Mouse (Mus musculus): ENCODE results near the gene Fis1. TPM values are rescaled to one million over a fixed set of nuclear protein-coding genes. Genes with fewer than 3 reads are reported as not detected.

Fis1 gene
- total and polyA plus RNA-seq, 3 experiments: 142 to 207 (median 152) TPM

- Histone ChIP-seq H3K4me1 (ENCODE audit: control insufficient read depth in 1 of 2, insufficient read depth in 2 of 2) (peaks cover 0 to 5% of the 10 kb centered on the region in 2 experiments; a peak in 2 of 4 replicates), H3K79me2 (replicated peaks; ENCODE audit: control insufficient read depth, extremely low read depth, insufficient read depth, poor library complexity, severe bottlenecking) (no peaks in the 10 kb centered on the region), H3K4me3 (replicated peaks in 1 of 3; ENCODE audit: low read depth in 2 of 3, low read length in 2 of 3, poor library complexity in 1 of 3) (no peak overlapping the region), H3K36me3 (replicated peaks in 1 of 2; ENCODE audit: control insufficient read depth in 1 of 2, insufficient read depth in 1 of 2, low read length in 1 of 2) (peaks cover 12 to 41% of the 10 kb centered on the region in 2 experiments), H3K27me3 (replicated peaks) (no peaks in the 10 kb centered on the region), H3K9me3 (replicated peaks; ENCODE audit: low read length) (peaks cover 2% of the 10 kb centered on the region), H3K27ac (ENCODE audit: insufficient read depth, low read depth) (no peak overlapping the region), H3K4me2 (ENCODE audit: insufficient read depth, low read depth, poor library complexity, severe bottlenecking) (no peak overlapping the region), H3K9ac (ENCODE audit: insufficient read depth, low read depth) (no peak overlapping the region)
- dilution Hi-C loops (cut with MboI; ENCODE audit: extremely low pct_ligation_motif_present, extremely low pct_unique_long_range_greater_than_20kb, low sequenced_read_pairs): no loop called here
- DNase-seq (ENCODE audit: extremely low read depth): no peak
- in situ Hi-C loops (cut with MboI; ENCODE audit: low pct_ligation_motif_present, low pct_unique_long_range_greater_than_20kb, low sequenced_read_pairs): no loop called here
- TF ChIP-seq EP300 (IDR thresholded peaks at IDR 0.05; ENCODE audit: low read length) (no peak), USF1 (IDR thresholded peaks at IDR 0.05; ENCODE audit: low read depth, low read length) (no peak), ZC3H11A (IDR thresholded peaks at IDR 0.05; ENCODE audit: low read depth, low read length) (no peak), E2F4 (IDR thresholded peaks at IDR 0.05; ENCODE audit: insufficient replicate concordance, low read depth, low read length) (no peak), MAZ (IDR thresholded peaks at IDR 0.05; ENCODE audit: low read depth, low read length) (no peak), IRF4 (IDR thresholded peaks at IDR 0.05; ENCODE audit: low read depth, low read length) (no peak), CHD2 (IDR thresholded peaks at IDR 0.05; ENCODE audit: low read length) (no peak), JUND (conservative IDR thresholded peaks at IDR 0.05; ENCODE audit: low read depth, low read length) (no peak), ZMIZ1 (IDR thresholded peaks at IDR 0.05; ENCODE audit: low read depth, low read length) (no peak), PAX5 (IDR thresholded peaks at IDR 0.05; ENCODE audit: low read length) (no peak), RAD21 (IDR thresholded peaks at IDR 0.05; ENCODE audit: low read depth, low read length) (no peak), SIN3A (IDR thresholded peaks at IDR 0.05; ENCODE audit: low read length) (no peak)
These were observed 38.9 kb upstream of the Fis1 start for GRCm38 (mm10) chr5:136914183-136914582.

- peaks cover 6 to 8% of the 10 kb centered on the region in 2 experiments for H3K4me1 ChIP-seq (ENCODE audit: control insufficient read depth in 1 of 2, insufficient read depth in 2 of 2)
These were observed 35.3 kb upstream of the Fis1 start for GRCm38 (mm10) chr5:136917613-136918242.

More at GRCm38 (mm10) chr5:136917613-136918242, 35.3 kb upstream of the Fis1 start:
- Histone ChIP-seq H3K27me3 (replicated peaks) (peaks cover 10% of the 10 kb centered on the region), H3K9me3 (replicated peaks; ENCODE audit: low read length) (peaks cover 2% of the 10 kb centered on the region), H3K27ac (ENCODE audit: insufficient read depth, low read depth) (no peak overlapping the region), H3K36me3 (replicated peaks in 1 of 2; ENCODE audit: control insufficient read depth in 1 of 2, insufficient read depth in 1 of 2, low read length in 1 of 2) (peaks cover 9 to 20% of the 10 kb centered on the region in 2 experiments), H3K4me2 (ENCODE audit: insufficient read depth, low read depth, poor library complexity, severe bottlenecking) (no peak overlapping the region), H3K79me2 (replicated peaks; ENCODE audit: control insufficient read depth, extremely low read depth, insufficient read depth, poor library complexity, severe bottlenecking) (no peaks in the 10 kb centered on the region), H3K9ac (ENCODE audit: insufficient read depth, low read depth) (no peak overlapping the region), H3K4me3 (replicated peaks in 1 of 3; ENCODE audit: low read depth in 2 of 3, low read length in 2 of 3, poor library complexity in 1 of 3) (no peak overlapping the region)
- TF ChIP-seq ZC3H11A (IDR thresholded peaks at IDR 0.05; ENCODE audit: low read depth, low read length) (no peak), JUN (IDR thresholded peaks at IDR 0.05; ENCODE audit: insufficient read depth, low read depth, low read length) (no peak), KAT2A (IDR thresholded peaks at IDR 0.05; ENCODE audit: insufficient replicate concordance, low read length) (no peak), RCOR1 (conservative IDR thresholded peaks at IDR 0.05; ENCODE audit: low read depth, low read length) (no peak), HCFC1 (IDR thresholded peaks at IDR 0.05; ENCODE audit: low read depth, low read length) (no peak), IRF4 (IDR thresholded peaks at IDR 0.05; ENCODE audit: low read depth, low read length) (no peak), NRF1 (IDR thresholded peaks at IDR 0.05; ENCODE audit: low read depth, low read length) (no peak), CTCF (conservative IDR thresholded peaks at IDR 0.05 in 1 of 2, IDR thresholded peaks at IDR 0.05 in 1 of 2; ENCODE audit: low read depth in 2 of 2, low read length in 2 of 2) (no peak), SIN3A (IDR thresholded peaks at IDR 0.05; ENCODE audit: low read length) (no peak), JUND (conservative IDR thresholded peaks at IDR 0.05; ENCODE audit: low read depth, low read length) (no peak), CHD1 (IDR thresholded peaks at IDR 0.05; ENCODE audit: low read depth, low read length) (no peak), RAD21 (IDR thresholded peaks at IDR 0.05; ENCODE audit: low read depth, low read length) (no peak), MYC (IDR thresholded peaks at IDR 0.05; ENCODE audit: low read depth, low read length) (no peak), BHLHE40 (IDR thresholded peaks at IDR 0.05; ENCODE audit: low read depth, low read length) (no peak), GABPA (IDR thresholded peaks at IDR 0.05; ENCODE audit: insufficient replicate concordance, low read depth, low read length) (no peak), ELF1 (IDR thresholded peaks at IDR 0.05; ENCODE audit: low read depth, low read length) (no peak)
- in situ Hi-C loops (cut with MboI; ENCODE audit: low pct_ligation_motif_present, low pct_unique_long_range_greater_than_20kb, low sequenced_read_pairs): no loop called here
- dilution Hi-C loops (cut with MboI; ENCODE audit: extremely low pct_ligation_motif_present, extremely low pct_unique_long_range_greater_than_20kb, low sequenced_read_pairs): no loop called here
- DNase-seq (ENCODE audit: extremely low read depth): no peak
